Mouse (Mus musculus): ENCODE measurements at regions not wholly inside any gene's neighbourhood (a gene's known extent, or its start where the extent isn't known, plus 50 kb on each side); places are given as distances from the start of the nearest gene placed in this dataset.

DNA sequence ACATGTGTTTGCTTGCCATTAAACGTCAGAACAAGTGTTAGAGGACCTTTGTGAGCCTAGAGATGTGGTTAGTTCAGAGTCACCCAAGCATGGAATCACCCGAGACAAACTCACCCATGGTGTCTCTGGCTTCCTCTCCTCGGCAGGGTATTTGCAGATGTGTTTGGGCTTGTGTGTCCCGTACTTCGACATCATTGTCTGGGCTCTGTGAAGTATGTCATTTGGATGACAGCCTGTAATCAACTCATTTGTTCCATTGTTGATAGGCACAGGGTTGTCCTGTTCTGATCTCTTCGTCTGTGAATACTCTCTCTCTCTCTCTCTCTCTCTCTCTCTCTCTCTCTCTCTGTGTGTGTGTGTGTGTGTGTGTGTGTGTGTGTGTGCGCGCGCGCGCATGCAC is 277.8 kb upstream of the Dynlrb2 start:
- no peak for DNase-seq (ENCODE audit: low spot score)

DNA sequence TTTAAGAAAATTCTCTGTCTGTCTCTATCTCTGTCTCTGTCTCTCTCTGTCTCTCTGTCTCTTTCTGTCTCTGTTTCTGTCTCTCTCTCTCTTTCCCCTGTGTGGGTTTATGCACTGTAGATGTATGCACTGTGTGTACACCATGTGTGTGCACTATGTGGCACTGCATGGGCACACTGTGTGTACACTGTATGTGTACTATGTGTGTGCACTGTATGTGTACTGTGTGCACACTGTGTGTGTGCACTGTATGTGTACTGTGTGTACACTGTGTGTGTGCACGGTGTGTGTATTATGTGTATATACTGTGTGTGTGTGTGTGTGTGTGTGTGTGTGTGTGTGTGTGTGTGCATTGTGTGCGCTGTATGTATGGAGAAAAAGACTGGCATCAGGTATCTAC is 281.5 kb upstream of the Dynlrb2 start:
- DNase-seq (ENCODE audit: low spot score): no peak

DNA sequence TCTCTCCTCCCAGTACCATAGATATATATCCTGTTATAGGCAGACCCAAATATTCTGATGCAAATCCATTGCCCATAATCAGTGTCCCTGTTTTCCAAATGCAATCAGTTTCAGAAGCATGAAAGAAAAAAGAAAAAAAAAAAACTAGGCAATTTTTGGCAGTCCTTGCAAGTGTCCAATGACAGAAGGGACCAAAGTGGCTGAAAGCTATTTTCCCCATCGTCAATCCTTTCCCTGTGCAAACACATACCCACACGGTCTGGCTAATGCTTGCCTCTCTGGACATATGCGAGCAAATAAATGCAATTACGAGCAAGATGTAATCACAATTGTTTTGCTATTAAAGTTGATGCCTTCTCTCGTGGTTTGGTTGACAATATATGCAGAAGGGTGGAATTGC is 288.9 kb upstream of the Dynlrb2 start:
- DNase-seq (ENCODE audit: low spot score): no peak

DNA sequence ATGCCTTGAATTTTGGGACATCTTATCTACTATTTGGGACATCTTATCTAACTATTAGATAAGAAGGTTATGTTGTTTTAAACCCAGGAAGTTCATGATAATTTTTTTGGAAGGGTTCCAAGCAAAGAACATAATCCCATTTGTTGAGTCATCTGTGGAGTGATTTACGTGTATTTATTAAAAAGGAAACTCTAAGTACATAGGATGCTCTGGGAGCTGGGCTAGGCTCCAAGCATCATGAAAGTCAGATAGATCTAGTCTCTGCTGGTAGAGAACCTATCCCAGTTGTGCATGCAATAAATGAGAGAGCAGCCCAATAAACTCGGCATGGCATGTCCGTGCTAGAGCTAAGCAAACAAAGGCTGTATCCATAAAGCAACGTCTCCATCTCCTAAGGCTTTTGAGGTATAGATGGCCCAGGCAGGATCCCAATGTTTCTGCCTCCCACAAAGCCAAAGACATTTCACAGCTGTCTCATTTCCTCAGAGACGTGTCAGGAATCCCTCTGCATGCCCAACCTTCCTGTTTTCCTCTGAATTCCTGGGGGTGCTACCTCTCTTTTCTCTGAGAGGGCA is 289.4 kb upstream of the Dynlrb2 start:
- no peak for DNase-seq (ENCODE audit: low spot score)

DNA sequence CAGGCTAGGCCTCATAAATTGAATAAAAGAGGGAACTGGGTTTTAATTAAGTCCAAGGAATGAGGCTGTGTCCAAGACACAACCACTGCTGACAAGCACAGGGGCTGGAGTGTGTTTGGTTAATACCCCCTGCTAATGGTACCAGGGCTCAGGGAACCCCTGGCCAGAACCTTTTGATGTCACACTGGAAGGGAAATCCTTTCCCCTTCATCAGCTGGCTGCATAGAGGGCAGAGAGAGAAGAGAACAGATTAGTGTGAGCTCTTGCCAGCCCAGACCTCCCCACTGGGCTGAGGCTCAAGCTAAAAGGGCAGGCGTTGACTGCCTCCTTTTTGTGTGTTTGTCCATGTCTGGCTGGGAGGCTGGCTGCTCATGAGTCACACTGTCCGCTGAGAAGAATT is 301.1 kb upstream of the Dynlrb2 start:
- no peak for DNase-seq (ENCODE audit: low spot score)

DNA sequence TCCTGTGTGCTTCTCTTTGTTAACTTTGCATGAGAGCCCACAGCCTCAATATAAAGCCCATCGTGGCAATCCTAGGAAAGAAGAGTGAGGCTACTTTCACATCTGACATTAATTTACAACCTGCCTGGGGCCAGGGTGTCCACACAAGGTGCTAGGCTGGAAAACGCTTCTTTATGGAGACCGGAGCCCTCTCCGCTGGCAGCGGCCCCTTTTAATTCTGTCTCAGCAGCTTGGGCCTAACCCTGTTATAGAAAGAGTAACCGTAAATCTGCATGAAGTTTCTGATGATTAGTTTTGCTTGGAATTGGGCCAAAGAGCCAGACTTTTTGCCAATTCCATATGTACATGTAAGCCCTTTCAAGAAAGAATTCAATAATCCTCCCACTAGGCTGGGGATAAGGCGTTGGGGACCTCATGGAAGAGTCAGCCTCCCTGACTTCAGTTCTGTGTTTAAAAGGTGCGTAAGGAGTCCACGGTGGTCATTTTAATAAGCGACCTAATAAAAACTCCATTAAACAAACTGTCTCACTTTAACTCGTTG is 304.2 kb upstream of the Dynlrb2 start:
- DNase-seq (ENCODE audit: low spot score): no peak

DNA sequence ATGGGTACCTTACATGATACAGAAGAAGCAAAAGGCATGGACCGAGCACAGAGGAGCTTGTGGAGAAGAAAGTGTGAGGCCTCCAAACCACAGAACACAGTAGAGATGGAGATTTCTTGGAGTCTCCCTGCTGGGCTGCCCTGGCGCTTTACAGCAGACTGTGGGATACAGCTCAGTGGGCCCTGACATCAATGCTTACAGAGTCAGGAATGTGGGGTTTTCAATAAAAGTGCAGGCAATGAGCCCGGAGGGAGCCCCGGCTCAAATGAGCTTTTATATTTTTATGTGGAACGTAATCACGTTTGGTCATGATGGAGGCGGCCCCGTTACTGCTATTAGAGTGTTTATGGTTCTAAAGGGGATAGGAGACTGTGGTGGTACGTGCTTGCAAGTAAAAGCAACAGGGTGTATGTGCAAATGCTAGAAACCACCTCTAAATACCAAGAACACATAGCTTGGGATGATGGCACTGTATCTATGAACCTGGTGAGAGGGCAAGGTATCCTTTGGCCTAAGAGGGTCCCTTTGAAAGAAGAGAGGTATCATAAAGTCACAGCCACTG is 308.1 kb upstream of the Dynlrb2 start:
- no peak for DNase-seq (ENCODE audit: low spot score)

DNA sequence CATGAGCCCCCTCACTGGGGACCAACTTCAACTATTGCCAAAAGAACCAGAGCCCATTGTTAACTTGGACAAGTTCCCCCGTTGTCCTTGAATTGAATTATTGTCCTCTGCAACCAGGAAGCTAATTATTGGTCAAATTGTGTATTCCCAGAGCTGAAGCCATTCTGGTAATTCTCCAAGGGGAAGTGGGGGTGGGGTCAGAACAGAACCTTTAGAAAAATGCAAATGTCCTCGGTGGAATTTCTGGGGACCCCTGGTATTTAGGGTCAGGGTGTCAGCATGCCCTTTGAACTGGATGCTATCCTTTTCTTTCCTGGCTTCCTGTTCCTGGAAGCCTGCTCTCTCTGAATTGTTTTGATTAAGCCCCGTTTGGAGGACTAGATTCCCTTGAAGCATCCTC is 312.7 kb upstream of the Dynlrb2 start:
- DNase-seq (ENCODE audit: low spot score): no peak

DNA sequence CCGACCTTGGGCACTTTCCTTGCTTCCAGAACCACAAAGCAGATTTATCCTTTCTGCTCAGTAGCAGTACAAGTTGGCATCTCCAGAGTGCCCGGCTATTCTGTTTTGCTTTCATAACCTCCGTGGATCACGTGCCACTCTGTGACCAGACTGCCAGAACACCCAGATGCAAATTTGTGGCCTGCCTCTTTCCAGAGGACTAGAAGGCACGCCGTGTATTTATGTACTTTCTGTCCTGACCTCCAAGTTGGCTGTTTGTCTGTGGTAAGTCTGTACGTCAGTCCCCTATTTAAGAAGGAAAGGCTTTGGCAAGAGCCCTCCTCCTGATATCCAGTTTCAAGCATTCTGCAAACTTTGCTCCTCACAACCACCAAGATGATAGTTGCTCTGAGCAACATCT is 319.6 kb upstream of the Dynlrb2 start:
- no peak for DNase-seq (ENCODE audit: low spot score)

DNA sequence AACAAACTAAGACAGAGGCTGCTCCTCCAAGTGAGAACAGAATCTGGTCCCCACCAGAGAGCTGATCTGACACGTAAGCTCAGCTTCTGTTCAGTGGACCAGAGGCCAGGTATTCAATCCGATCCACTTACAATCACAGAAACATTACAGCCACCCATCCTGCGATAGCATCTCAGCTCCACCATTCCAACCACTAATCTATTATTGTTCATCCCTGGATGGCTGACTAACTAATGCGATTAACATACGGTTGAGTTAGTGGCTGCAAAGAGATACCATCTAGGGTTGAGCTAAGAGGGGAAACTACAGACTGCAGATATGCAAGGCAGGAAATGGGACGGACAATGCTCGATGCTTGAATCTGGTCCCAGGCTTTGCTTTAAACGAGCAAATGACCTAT is 320.5 kb upstream of the Dynlrb2 start:
- DNase-seq (ENCODE audit: low spot score): no peak

DNA sequence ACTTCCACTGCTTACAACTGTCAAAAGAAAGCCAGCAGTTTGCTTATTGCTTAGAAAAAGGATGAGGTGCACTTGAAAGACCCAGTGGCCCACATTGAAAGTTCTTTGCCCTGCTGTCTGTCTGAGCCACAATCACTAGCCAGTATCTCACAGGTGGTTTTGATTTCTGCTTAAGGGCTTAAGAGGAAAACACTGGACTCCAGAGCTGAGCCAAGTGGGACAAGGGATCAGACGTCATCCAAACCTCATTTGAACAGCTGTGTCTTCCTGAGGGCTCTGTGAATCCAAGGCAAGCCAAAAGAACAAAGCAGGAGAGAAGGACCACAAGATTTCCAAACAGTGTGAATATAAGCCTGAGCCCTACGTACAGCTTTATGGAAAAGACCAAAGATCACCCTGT is 326.8 kb upstream of the Dynlrb2 start:
- DNase-seq (ENCODE audit: low spot score): no peak

DNA sequence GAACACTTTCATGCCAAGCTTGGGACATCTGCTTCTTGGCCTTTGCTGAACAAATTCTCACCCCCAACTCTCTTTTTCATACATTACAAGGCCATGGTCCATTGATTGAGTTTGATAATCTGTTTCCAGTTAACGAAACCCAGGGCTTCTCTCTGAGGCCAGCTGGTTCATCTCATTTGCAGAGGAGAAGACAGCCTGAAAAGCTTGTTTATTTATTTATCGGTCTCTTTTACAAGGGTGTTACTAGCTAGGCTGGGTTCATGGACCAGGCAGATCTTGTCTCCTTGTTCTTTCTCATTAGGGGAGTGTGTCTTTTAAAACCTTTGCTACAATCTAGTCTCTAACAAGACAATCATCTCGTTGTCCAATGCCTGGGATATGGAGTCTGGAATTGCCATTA is 329.9 kb upstream of the Dynlrb2 start:
- no peak for DNase-seq (ENCODE audit: low spot score)

DNA sequence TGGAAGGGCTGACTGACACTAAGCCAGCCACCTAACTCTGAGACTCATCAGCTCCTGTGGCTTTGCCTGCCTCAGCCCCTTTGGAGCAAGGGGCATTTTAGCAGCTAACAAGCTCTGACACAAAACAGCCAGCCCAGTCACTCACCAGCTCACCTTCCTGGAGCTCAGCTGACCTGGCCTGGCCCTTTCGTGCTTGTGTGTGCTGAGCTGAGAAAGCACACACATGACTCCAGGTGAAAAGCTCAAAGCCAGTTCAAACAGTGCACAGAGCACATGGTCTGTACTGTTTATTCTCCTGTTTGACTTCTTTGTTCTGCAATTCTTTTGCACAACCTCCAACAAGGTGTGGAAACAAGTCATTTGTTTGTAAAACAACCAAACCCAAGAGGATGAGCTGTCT is 330.8 kb upstream of the Dynlrb2 start:
- no peak for DNase-seq (ENCODE audit: low spot score)

DNA sequence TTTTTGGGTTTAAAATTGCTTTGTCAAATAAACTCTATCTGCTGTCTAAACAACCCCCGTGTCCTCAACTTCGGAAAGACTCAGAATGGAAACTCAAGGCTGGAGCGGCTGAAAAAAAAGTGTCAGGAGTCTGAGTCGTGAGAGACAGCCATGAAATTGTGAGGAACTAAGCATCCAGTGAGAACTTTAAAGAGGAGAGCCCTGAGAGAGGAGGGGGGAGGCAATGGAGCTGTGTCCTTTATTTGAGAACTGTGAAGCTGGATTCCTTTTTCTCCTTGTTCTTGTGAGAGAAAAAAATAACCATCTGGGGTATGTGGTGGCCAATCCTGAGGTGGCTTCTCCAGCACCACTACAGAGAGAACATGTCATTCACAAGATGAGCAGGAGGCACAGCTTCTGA is 336.9 kb upstream of the Dynlrb2 start:
- no peak for DNase-seq (ENCODE audit: low spot score)

DNA sequence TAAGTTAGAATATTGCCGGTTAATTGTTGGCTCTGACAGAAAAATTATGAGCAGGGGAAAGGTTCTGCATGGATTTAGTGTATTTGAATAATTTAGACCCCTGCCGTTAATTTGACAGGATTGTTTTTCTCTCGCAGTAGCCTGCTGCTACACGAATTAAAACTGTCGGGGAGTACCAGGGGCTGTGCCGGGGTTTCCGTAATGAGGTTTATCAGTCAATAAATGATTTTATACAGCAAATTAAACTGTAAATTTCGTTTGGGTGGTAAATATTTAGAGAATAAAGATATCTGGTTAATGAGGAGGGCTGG is 339.8 kb upstream of the Dynlrb2 start:
- DNase-seq (ENCODE audit: low spot score): no peak

DNA sequence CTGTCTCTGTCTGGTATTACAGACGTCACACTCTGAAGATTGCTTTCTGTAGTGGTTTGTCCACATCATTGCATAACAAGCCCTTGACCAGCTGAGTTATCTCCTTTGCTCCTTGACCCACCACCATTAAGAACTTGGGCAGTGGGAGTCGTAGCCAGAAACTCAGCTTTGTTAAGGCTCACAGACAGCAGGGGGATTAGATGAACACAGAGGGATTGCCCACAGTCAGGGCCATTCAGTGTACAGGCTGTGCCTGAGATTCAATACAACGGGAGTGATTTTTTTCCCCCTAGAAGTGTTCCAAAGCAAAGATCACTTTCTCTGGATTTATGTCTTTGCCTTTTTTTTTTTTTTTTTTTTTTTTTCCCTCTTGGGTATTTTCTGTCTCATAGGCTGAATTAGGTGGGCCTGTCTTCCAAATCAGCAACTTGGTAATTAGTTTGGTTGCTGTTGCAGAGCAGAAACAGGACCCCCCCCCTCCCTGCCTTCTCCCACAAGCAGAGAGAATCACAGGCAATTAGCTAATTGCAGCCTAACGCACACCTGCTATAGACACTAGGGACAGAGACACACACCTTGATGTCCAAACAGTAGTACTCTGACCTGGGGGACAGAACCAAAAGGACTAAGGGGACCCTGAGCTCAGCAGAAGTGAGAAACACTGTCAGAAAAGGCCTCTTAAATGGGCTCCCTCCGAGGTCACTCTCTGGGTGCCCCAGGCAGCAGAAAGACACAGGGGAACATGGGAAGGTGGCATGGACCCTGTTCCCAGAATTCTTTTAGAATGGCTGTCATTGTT is 340.4 kb upstream of the Dynlrb2 start:
- no peak for DNase-seq (ENCODE audit: low spot score)

DNA sequence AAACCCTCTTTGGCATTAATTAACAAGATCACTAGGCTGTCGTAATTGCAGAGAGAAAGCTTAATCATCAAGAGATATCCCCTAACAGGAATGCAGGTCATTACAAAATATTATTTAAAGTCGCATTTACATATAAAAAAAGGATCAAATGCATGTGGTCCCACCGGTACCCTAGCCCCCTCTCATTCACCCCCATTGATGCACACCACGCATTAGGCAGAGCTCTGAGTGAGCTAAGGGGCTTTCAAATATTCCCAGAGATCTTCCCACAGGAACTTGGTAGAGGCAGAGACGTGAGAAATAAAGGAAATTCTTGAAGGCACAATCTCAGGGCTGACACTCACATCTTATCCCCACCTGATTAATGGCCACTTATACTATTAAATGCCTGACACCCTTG is 343.8 kb upstream of the Dynlrb2 start:
- DNase-seq (ENCODE audit: low spot score): no peak

DNA sequence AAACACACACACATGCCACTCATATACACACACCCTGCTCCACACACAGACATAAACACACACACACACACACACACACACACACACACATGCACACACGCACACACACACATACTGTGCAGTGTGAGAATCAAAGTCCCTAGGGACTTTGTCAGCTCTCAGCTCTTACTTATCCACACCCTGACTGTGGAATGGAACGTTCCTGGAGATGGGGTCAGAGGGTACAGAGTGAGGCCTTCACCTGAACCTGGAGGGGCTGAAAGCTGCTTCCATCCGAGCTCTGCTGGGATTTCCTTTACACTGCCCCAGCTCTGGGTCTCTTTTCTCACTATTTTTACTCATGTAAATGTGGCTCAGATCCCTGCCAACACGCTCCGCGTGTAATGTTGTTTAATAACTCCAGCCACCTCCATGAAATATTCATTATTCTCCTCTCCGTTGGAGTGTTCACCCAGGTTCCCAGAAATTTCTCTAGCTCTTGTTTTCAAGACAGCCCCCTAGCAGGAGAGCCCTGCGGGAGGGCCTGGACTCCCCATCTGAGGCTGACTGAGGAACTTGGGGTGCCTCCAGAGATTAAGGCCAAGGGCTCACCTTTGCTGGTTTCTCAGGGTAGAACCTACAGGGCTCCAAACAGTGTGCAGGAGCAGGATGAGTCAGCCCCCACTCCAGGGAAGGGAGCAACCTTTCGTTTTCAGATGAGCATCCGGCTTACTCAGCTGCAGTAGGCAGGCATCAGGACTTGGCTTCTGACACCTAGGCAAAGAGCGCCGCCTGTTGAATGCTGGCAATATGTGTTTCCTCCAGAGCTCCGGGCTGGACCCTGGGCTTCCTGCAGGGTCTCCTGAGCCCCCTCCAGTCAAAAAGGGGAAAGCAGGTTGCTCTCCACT is 360.8 kb upstream of the Dynlrb2 start:
- peak; percentile 47 for DNase-seq (ENCODE audit: low spot score)

DNA sequence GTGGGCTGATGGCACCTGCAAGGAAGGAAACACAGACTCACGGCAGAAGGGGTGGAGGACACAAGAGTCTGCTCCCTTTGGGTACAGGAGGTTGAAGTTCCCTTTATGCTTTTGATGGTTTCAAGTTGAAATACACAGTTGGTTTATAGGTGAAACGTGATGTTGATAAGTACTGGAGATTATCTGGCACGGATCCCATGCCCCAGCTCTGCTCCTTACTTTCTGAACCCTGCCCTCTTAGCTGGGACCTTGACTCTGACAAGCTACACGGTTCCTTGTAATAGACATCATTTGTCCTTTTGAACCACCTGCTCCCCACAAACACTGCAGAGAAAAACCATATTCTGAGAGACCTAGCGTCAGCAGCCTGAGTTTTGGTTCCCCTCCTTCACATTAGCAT is 363.4 kb upstream of the Dynlrb2 start:
- no peak for DNase-seq (ENCODE audit: low spot score)

DNA sequence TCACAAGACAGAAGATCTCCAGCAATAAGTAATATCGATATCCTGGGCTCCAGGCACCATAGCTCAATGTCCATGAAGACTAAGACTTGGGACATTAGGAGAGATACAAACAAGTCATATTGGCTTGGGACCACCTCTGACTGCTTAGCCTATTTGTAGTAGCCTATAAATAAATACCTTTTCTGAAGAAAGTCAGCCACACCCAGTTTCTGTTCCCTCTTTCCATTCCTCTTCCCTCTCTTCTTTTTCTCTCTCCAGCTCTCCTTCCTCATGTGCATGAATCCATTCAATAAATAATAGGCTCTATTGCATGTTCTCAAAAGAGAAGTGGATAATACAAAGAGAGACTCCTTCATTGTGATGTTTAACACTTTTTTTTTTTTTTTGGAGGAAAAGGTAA is 364.8 kb upstream of the Dynlrb2 start:
- DNase-seq (ENCODE audit: low spot score): no peak

DNA sequence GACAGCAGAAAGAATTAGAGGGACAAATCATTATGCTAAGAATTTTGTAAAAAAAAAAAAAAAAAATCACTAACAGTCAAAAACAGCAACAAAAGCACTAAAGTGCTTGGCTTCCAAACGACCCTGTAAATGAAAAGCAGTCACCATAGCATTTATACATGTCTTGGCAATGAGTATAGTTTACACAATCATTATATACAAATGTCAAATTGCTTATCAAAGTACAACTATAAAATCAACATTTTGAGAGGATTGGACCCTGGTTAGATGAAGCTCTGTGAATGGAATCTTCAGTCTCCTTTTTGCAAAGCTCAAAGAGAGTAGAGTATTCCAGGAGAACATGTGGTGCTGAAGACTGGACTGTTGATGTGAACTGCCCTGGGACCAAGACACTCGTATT is 367.0 kb upstream of the Dynlrb2 start:
- DNase-seq (ENCODE audit: low spot score): no peak

DNA sequence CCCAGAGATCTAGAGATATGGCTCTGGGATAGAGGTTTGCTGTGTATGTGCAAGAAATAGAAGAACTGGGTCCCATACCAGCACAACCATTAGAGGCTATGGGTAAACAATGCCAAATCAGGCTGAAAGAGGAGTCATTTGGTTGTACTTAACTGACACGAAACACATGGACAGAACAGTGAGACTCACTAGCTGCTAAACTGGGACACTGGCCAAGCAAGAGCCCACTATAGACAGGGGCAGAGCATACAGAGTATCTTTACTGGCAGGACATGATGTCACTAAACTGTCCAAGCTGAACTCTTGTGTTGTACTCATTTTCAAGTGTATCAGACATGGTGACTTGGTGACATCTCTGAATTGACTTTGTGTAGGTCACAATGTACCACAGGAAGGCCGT is 371.3 kb upstream of the Dynlrb2 start:
- DNase-seq (ENCODE audit: low spot score): no peak

DNA sequence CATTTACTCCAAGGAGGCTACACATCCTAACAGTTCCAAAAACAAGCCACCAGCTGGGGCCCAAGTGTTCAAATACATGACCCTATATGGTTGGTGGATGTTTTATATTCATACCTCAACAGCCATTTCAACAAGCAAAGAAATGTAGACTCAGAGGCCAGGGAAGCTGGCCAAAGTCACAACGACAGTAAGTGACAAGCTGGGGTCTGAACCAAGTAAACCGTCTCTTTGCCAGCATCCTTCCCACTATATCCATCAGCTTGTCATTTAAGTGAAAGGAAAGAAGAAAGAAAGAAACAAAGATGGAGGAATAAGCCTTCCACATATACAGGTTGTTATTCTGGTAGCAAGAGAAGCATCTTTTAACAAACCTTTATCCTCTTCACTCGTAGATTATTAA is 371.7 kb upstream of the Dynlrb2 start:
- no peak for DNase-seq (ENCODE audit: low spot score)

All from ovary, postnatal 14 days (tissue).